Mouse (Mus musculus) c-Kit-positive CD71-positive TER-119-positive erythroid progenitor cells, embryonic 14.5 days (primary cell): ENCODE results near the gene Slc38a3.
A peak's percentile ranks its signal among the peaks of the same experiment; 100 is the strongest.

Source experiments
- DNase-seq: peaks from one replicate; pipeline ENCODE4 v3.0.0-alpha.2; 2013; ENCODE audit warnings: low spot score

Gene Slc38a3

GRCm38 (mm10) chr9:107634406-107635278 lies 34.7 kb downstream of the Slc38a3 start:
- DNase-seq, result peak; percentile 37

- DNase-seq, result no peak
Measured at GRCm38 (mm10) chr9:107633661-107634405, 35.5 kb downstream of the Slc38a3 start.

DNA sequence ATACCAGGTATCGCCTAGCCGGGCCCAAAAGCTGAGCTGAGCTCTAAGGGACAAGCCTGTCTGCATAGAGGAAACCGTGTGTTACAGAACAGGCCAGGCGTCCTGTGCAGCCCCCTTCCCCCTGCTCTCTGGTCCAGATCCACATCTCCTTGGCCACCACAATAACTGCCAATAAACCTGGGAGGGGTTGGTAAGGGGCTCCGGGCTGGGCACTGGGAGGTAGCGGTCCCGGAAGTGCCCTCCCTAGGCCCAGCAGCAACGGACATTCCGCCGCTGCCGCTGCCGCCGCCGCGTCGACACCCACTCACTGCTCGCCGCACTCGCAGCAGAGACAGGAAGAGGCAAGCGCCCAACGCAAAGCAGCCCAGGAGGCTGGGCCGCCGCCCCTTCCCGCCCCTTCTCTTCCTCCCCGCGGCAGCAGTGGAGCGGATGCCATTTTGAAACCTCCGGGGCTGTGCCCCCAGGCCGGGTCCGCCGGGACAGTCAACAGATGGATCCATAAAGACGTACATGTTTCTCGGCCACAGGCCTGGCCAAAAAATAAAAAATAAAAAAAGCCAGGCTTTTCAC lies 36.2 kb downstream of the Slc38a3 start:
- peak; percentile 72 for DNase-seq

DNA sequence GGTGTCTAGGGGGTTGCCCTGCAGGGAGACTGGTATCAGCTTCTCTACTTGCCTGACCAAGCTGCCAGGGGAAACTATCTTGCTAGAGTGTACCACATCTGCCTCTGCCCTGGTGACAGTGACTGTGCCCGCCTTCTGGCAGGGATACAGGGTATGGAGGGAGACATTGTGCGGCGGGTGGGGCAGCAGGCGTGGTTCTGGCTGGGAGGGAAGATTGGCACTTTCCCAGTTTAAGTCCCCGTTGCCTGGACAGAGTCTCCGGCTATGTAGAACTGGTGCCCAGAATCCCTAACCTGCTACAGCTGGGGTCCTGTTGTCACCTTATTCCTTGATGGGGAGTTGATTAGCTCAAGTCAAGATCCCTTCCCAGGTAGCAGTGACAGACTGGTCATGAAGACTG lies 36.9 kb downstream of the Slc38a3 start:
- peak; percentile 51 for DNase-seq

DNA sequence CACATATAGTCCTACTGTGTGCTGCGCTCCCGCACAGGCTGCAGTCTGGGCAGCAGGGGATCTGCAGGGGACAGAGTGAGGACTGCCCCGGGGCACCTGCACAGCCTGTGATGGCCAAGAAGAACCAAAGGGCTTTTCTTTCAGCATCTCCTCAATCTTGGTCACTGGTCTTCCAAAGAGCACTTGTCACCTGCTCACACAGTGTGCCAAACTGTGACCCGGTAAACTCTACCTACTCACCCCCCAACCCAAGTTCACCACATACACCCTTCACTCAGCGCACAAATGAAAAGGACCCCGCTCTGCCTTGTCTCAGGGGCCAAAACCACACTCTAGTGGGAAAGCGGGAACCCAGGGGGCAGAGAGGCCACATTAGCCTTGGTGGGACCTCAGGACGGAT lies 37.5 kb downstream of the Slc38a3 start:
- no peak for DNase-seq

DNA sequence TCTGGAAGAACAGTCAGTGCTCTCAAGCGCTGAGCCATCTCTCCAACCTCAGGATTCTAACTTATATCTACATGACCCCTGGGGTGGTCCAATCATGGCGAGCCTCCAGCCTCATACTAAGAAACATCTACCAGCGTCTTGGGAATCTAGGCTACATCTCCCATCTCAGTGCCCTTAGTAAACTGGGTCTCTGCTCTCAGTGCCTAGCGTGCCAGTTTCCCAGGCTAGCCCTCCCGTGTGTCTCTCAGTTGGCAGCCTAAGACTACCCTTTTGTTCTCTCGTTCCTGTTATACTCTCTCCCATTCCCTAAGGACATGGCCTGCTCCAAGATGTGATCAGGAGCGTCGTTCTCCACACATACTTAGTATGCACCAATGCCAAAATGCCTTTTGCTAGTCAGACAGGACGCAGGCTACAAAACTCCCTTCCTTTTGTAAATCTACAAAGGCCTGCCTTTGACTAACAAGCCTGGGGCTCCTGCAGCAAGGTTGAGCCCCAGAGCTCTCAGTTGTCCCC lies 38.0 kb downstream of the Slc38a3 start:
- no peak for DNase-seq

DNA sequence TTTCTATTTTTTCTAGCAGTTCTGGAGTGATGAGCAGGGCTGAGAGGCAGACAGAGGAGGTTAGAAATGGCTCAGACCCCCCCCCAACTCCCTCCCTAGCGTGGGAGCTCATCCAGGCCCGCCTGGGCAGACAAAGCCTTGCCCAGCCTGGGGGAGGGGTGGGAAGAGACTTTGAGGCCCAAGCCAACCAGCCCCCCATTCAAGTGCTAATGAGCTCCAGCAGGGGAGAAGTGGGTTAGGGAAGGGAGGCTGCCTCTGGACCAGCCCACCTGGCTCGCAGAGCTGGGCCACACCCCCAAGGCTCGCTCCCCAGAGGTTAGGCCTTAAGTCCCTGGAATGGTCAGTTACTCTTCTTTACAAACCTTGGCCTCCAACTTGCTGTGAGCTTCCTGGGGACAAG lies 38.8 kb downstream of the Slc38a3 start:
- DNase-seq, result no peak

GRCm38 (mm10) chr9:107629901-107630425 lies 39.4 kb downstream of the Slc38a3 start:
- no peak for DNase-seq

DNA sequence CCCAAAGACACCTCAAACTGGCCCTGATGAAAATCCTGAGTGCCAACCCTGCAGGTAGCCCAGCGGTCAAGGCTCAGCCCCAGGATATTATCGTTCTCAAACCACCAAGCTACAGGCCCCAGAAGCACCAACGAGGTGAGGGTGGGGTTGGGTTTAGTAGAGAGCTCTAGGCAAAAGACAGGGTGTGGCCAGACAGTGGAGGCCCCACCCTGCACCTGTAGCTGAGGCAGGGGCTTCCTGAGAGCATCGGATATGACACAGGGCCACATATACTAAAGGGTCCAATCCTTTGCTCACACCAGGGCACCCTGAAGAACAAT lies 40.0 kb downstream of the Slc38a3 start:
- DNase-seq, result no peak

GRCm38 (mm10) chr9:107628721-107629410 lies 40.5 kb downstream of the Slc38a3 start:
- no peak for DNase-seq

DNA sequence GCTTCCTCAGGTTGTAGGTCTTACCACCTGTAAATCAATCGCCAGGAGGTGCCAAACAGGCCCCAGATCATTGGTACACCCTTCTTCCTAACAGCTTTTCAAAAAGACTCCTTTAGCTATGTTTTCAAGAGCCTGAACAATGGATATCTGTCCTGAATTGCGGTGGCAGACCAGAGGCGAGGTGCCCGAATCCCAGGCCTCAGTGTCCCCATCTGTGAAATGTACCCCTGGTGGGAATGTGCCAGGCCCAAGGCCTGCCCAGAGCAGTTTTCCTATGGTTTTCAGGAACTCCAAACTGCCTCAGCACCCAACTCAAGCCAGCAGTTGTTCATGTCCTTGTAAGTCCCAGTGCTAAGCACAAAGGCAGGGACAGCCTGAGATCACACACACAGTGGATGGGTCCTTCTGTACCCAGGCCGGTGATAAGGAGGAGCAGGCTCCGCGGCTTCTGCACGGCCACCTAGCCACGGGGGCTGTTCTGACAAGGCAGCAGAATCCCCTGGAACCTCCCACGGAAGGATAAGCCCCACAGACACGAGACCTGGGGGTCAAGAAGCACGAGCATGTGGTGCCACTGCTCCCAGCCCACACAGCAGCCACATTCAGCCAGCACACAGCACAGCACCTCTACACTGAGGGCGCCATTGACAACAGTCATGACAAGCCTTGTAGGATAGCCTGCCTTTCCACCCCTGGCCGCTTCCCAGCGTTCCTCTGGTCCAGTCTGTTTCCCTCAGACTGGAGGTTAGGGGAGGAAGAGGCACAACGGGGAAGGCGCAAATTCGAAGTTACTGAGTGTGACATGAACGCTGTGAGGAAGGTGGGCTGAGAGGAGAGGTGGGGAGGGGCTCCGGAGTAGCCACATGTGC lies 41.7 kb downstream of the Slc38a3 start:
- no peak for DNase-seq

- no peak for DNase-seq
Measured at GRCm38 (mm10) chr9:107626844-107627277, 42.5 kb downstream of the Slc38a3 start.

DNA sequence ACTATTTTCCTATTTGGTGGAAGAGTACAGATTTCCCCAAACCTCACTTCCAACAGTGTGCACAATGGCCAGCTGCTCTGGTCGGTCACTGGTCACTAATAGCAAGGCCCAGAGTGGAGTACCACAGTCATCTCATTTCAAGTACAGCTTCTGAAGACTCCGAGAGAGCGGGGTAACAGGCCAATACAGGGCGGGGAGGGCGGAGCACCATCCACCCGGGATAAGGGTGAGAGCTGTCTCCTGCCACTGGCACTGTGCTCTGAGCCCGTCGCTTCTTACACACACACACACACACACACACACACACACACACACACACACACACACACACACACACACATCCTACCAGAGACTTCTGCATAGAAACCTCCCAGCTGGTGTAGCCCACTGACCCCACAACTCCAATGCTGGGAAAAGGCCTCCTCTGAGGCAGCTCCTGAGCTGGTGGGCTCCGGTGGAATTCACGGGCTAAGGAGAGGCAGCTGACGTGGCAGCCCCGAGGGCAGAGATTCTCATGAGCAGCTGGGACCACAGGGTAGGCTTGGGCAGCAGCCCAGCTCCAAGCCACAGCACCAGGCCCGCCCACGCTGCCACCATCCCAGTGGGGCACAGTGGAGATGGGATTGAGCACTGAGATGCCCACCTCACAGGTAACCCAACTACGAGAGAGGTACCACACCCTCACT lies 43.0 kb downstream of the Slc38a3 start:
- DNase-seq, result no peak

- no peak for DNase-seq
Measured at GRCm38 (mm10) chr9:107625351-107626128, 43.8 kb downstream of the Slc38a3 start.

- no peak for DNase-seq
Measured at GRCm38 (mm10) chr9:107624951-107625350, 44.4 kb downstream of the Slc38a3 start.

DNA sequence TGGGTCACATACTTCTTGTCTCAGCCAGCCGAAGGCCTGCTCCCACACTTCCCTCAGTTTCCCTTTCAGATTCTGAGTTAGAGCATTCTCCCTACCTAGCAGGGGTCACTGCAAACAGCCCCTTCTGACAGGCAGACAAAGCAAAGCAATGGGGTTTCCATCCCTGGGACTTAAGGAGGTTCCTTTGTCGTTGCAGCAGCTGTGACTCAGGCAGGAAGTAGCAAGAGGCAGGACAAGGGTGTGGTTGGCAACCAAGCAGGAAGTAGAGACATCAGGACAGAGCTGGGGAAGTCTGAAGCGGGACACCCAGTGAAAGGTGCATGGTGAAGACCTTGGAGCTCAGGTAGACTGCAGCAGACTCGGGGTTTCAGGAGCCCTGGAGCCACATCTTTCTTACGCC lies 44.8 kb downstream of the Slc38a3 start:
- no peak for DNase-seq

DNA sequence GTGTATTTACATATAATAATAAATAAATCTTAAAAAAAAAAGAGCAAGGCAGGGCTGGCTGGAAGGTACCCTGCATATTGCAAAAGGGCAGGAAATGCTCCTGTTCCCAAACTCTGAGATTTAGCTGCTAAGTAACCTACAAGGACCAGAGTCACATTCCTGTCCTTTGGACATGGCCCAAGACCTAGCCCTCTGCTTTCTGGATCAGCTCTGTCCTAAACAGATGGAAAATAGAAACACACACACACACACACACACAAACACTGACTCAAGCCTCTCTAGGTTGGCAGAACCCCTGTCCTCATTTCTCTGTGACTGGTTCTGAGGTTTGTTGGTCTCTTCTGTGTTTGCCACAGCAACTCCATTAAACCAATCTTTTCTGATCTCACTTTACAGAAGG lies 48.4 kb downstream of the Slc38a3 start:
- DNase-seq, result no peak

DNA sequence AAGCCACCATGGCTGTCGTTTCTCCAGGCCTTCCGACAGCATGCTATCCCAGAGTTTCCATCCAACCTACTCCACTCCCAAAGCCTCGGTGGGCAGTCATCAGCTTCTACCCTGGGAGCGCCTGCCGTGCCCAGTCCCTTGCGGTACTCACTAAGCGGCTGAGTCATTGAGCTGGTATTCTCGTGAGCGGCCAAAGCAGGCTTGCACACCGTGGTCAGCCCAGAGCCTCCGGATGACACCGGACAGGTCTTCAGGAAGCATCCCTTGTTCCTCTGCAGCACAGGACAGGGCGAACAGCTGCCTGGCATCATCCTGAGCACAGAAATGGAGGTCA lies 49.8 kb downstream of the Slc38a3 start:
- no peak for DNase-seq

DNA sequence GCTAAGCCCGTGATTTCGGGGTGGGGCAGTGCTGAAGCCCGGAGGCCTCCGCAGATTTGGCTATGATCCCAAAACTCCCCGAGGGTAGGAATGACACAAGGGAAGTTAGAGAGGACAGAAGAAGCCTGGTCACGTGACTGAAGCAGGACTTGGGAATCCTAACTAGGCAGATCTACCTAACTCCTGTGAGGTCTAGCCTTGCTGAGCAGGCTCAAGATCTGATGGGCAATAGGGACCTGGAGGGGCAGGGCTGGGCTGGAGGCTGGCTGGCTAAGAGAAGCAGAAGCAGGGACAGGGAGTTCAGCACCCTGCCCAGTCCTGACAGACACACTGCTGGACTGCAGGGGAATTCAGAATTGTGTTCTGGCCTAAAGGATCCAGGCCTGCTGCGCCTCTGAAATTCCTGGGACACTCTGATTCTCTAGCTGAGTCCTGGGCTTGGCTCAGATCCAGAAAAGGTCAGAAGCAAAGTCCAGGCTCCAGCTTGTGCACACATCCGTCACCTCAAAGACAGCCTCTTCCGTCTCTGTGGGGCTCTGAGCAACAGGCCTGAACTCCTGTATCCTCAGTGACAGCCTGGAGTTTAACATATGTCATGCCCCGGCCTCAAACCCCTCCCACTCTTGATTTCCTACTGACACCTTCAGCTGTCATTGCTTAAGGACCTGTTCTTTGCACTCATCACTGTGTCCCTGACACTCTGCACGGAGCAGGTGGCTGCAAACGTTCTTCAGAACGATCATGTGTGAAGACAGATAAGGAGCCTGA lies 50.4 kb downstream of the Slc38a3 start:
- DNase-seq, result no peak
